In the genomic region with DNA sequence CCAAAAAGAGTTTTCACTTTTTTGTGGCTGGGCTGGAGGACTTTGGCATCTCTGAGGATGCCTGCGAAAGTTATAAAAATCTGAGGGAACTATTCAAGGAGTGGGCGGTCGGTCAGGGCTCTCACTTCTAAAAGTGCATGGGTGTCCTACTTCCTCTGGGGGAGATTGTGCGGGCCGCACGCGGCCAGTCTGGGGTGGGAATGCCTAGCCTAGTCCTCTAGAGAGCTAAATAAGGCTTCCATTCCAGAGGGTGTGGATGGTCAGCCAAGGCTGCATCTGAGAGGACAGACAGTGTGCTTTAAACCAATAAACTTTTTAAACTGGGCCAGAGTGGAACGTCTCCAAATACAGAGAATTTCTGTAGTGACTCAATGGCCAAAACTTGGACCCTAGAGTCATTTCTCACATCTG, we compare ENCODE assay signal across 7 mouse cellular contexts. TPM values are rescaled to one million over a fixed set of nuclear protein-coding genes. Genes with fewer than 3 reads are reported as not detected.
DNase-seq lines count a peak whose midpoint lies in the region; ATAC-seq and TF ChIP-seq lines count a peak whose summit lies in the region.

No protein-coding gene starts in this region.

- H3K36me3 ChIP-seq in heart, embryonic 16.5 days (ENCODE audit: control insufficient read depth, insufficient read depth): no peaks in the 10 kb centered on the region
- no peaks in the 10 kb centered on the region for H3K36me3 ChIP-seq in liver, embryonic 13.5 days

- peak overlapping the region; percentile 68 for H3K4me2 ChIP-seq in heart, embryonic 16.5 days (ENCODE audit: low read depth, low read length)
- H3K4me2 ChIP-seq in liver, embryonic 13.5 days: peak overlapping the region; percentile 45

- TF ChIP-seq POLR2A in embryonic fibroblast, embryonic 13.5 days (IDR thresholded peaks at IDR 0.05; ENCODE audit: low read depth, low read length): peak; percentile 15; the same call in 1 of the 2 replicates

- no peaks in the 10 kb centered on the region for H3K27me3 ChIP-seq in heart, embryonic 16.5 days (ENCODE audit: control insufficient read depth, insufficient read depth, low read length)
- H3K27me3 ChIP-seq in liver, embryonic 13.5 days: peaks cover 35% of the 10 kb centered on the region

- no peaks in the 10 kb centered on the region for H3K9me3 ChIP-seq in heart, embryonic 16.5 days (replicated peaks; ENCODE audit: control insufficient read depth, low read length)
- no peaks in the 10 kb centered on the region for H3K9me3 ChIP-seq in liver, embryonic 13.5 days (replicated peaks)

- peaks cover 32% of the 10 kb centered on the region for H3K4me1 ChIP-seq in brown adipose tissue, adult 24 weeks (ENCODE audit: control insufficient read depth, insufficient read depth, insufficient read length, low read length)
- peaks cover 10% of the 10 kb centered on the region; the same call in 1 of the 2 replicates for H3K4me1 ChIP-seq in embryonic fibroblast, embryonic 13.5 days (ENCODE audit: control insufficient read depth, insufficient read depth, low read length)
- peaks cover 38% of the 10 kb centered on the region for H3K4me1 ChIP-seq in heart, embryonic 16.5 days (ENCODE audit: control insufficient read depth, insufficient read depth, low read length)
- no peaks in the 10 kb centered on the region for H3K4me1 ChIP-seq in liver, embryonic 13.5 days (replicated peaks)

- no peak for DNase-seq in liver, embryonic 13.5 days
- peak; percentile 70 for DNase-seq in skeletal muscle tissue, adult 2 months (ENCODE audit: low read depth, low spot score)
- no peak for DNase-seq in layer of hippocampus, adult 9-10 months (ENCODE audit: low spot score)

- 22% methylated on average over 8 of the region's 8 CpGs for WGBS in heart, embryonic 16.5 days
- 20% methylated on average over 8 of the region's 8 CpGs for WGBS in liver, embryonic 13.5 days (ENCODE audit: insufficient replicate concordance)

- H3K4me3 ChIP-seq in brown adipose tissue, adult 24 weeks (ENCODE audit: insufficient read depth, low read depth, low read length): peak overlapping the region; percentile 96
- peak overlapping the region; percentile 79 for H3K4me3 ChIP-seq in embryonic fibroblast, embryonic 13.5 days (ENCODE audit: insufficient read depth, low read length)
- H3K4me3 ChIP-seq in heart, embryonic 16.5 days (ENCODE audit: low read length): peak overlapping the region; percentile 90
- H3K4me3 ChIP-seq in liver, embryonic 13.5 days (replicated peaks): peak overlapping the region; percentile 48

- peak overlapping the region; percentile 95 for H3K9ac ChIP-seq in heart, embryonic 16.5 days (ENCODE audit: low read length)
- no peak overlapping the region for H3K9ac ChIP-seq in liver, embryonic 13.5 days

- TF ChIP-seq CTCF in embryonic fibroblast, embryonic 13.5 days (IDR thresholded peaks at IDR 0.05; ENCODE audit: borderline replicate concordance, insufficient read depth, low read length): no peak

- peak overlapping the region; percentile 88 for H3K27ac ChIP-seq in brown adipose tissue, adult 24 weeks (replicated peaks; ENCODE audit: low read depth, low read length)
- peak overlapping the region; percentile 90 for H3K27ac ChIP-seq in embryonic fibroblast, embryonic 13.5 days (ENCODE audit: insufficient read depth, low read length)
- peak overlapping the region; percentile 92 for H3K27ac ChIP-seq in heart, embryonic 16.5 days (ENCODE audit: low read length)
- no peak overlapping the region for H3K27ac ChIP-seq in liver, embryonic 13.5 days

- no peak for ATAC-seq in heart, embryonic 16.5 days (replicated peaks; ENCODE audit: extremely low read depth, insufficient read depth, low FRiP score)
- no peak for ATAC-seq in liver, embryonic 13.5 days (ENCODE audit: low read depth)
- ATAC-seq in monocyte, adult 5-6 weeks (replicated peaks; ENCODE audit: insufficient number of reproducible peaks, low FRiP score, low TSS enrichment, poor library complexity, severe bottlenecking): no peak

RNA-seq across cellular contexts. Expression of a gene that starts 1.9 kb away (rescaled TPM):
- polyA plus RNA-seq in brown adipose tissue, adult 24 weeks (2012; ENCODE audit: insufficient read depth, insufficient read length, missing spikeins): 21.5 and 26.4 TPM in 2 replicates
- polyA plus RNA-seq in embryonic fibroblast, embryonic 13.5 days (2011; ENCODE audit: insufficient read length, low read depth, missing spikeins): 167 and 198 TPM in 2 replicates
- 58.0 and 71.5 TPM in 2 replicates for polyA plus RNA-seq in heart, embryonic 16.5 days (2015; fragmentation: Nextera tagmentation; extraction: Ambion mirVana)
- polyA plus RNA-seq in liver, embryonic 13.5 days (2015; fragmentation: Nextera tagmentation; extraction: Ambion mirVana): 4.8 and 5.9 TPM in 2 replicates
- total RNA-seq in monocyte, adult 5-6 weeks (2017): not detected in 3 replicates
